Mouse (Mus musculus) neural tube, postnatal 0 days (tissue): ENCODE measurements around the gene Gpr12. TPM values are rescaled to one million over a fixed set of nuclear protein-coding genes. Genes with fewer than 3 reads are reported as not detected.

Experiments used
- polyA plus RNA-seq: library from polyadenylated mRNA; unstranded; fragments of >200 nt; fragmentation: Nextera tagmentation; extraction: Ambion mirVana; gene quantifications from 2 replicates; pipeline ENCODE4 v1.2.1, GENCODE M21; 2015

The Gpr12 gene
- 26.6 and 31.3 TPM in 2 replicates for polyA plus RNA-seq

GRCm38 (mm10) chr5:146584478-146585306 is at the start of gene Gpr12:
Gpr12 (minus strand) TSS chr5:146585239.

GRCm38 (mm10) chr5:146555836-146556235 is 29.2 kb downstream of the Gpr12 start, which contains the start of gene Gm3415:
Gm3415 (plus strand) TSS chr5:146556136.

GRCm38 (mm10) chr5:146537347-146537746 is 47.7 kb downstream of the Gpr12 start, which contains the start of gene Gm3409:
Gm3409 (plus strand) TSS chr5:146537647.

Other genes starting within 250 kb of the Gpr12 start
- gene Wasf3, start 200.3 kb downstream of the Gpr12 start, polyA plus RNA-seq, result 20.2 and 21.5 TPM in 2 replicates
- not detected in 2 replicates for gene Gm6408, start 103.3 kb downstream of the Gpr12 start, polyA plus RNA-seq
- gene Gm6370, start 93.9 kb downstream of the Gpr12 start, polyA plus RNA-seq, result not detected in 2 replicates
- gene 4930449I24Rik, start 82.8 kb downstream of the Gpr12 start, polyA plus RNA-seq, result not detected in 2 replicates
- not detected in 2 replicates for gene Gm3402, start 71.1 kb downstream of the Gpr12 start, polyA plus RNA-seq
- not detected in 2 replicates for gene Gm3404, start 59.4 kb downstream of the Gpr12 start, polyA plus RNA-seq
- gene Gm3409, start 47.6 kb downstream of the Gpr12 start, polyA plus RNA-seq, result not detected in 2 replicates
- not detected in 2 replicates for gene Gm3415, start 29.1 kb downstream of the Gpr12 start, polyA plus RNA-seq
- 14.4 and 15.0 TPM in 2 replicates for gene Usp12, start 209.8 kb upstream of the Gpr12 start, polyA plus RNA-seq
- 365 and 385 TPM in 2 replicates for gene Rpl21, start 247.7 kb upstream of the Gpr12 start, polyA plus RNA-seq